Mouse (Mus musculus): ENCODE results near the gene Fhdc1. TPM values are rescaled to one million over a fixed set of nuclear protein-coding genes. Genes with fewer than 3 reads are reported as not detected.

Fhdc1 gene
- polyA plus RNA-seq, 1 experiment from 2014 or later: 6.8 TPM

DNA sequence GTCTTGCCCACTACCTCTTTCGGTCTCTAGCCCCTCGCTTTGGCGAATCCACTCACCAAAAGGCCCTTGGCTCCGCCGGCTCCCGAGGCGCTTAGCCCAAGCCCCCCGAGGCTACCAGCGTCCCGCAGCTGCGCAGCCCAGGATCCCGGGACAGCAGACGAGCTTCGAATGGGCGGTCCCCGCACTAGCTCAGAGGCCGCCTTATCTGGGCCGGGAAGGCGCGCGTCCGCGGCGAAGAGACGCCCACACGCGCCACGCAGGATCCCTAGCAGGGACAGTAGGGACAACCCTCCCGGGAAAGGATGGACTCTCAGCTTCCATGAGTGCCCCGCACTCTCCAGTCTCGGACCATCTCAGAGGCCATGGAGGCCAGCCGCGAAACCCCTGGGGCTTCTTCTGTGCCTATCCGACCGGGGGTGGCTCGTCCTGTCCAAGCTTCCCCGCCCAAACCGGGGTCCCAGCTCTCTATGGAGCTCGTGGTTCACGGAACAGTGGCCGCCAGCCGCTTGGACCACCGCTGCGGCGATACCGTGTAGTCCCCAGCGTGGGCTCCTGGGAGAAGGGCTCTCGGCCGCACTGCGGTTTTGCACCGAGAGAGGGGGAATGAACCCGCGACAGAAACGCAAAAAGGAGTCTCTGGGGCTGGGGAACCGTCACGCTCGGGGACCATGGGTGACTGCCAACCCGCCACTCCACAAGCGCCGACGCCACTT lies 780 bp downstream of the Fhdc1 start:
- H3K27me3 ChIP-seq (replicated peaks; ENCODE audit: control insufficient read depth, insufficient read depth, low read length): peaks cover 40% of the 10 kb centered on the region
- peak; percentile 61 for DNase-seq (ENCODE audit: low spot score)
- no peaks in the 10 kb centered on the region for H3K36me3 ChIP-seq (ENCODE audit: control insufficient read depth, insufficient read depth, low read length)
- WGBS: under 1% methylated on average over 59 of the region's 61 CpGs
- H3K4me1 ChIP-seq (ENCODE audit: control insufficient read depth, insufficient read depth, low read length): peaks cover 8% of the 10 kb centered on the region; the same call in 1 of the 2 replicates
- peak overlapping the region; percentile 68 for H3K9ac ChIP-seq (ENCODE audit: low read depth, low read length)
- peak overlapping the region; percentile 68 for H3K4me3 ChIP-seq (ENCODE audit: low read depth, low read length)
- H3K27ac ChIP-seq (replicated peaks; ENCODE audit: low read depth, low read length): no peak overlapping the region
- ATAC-seq (ENCODE audit: low read depth): peak; percentile 45
- H3K4me2 ChIP-seq (ENCODE audit: low read depth, low read length): peak overlapping the region; percentile 99
- no peaks in the 10 kb centered on the region for H3K9me3 ChIP-seq (ENCODE audit: control insufficient read depth, low read length)

DNA sequence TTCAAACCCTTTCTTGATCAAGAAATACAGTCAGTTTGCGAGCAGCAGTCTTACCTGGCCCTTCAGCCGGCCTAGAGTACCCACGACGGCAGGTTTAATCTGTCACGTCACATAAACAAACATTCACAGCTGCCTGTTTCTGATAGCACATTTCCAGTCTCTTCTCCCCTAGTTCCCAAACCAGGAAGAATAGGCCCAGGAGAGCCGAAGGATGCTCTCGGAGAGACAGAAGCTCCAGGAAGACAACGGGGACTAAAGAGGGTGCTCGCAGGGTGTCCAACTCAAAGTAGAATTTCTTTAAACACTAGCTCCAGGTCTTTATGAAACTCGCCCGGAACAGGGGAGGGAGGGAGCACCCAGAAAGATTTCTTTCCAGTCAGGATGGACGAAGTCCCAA lies 1.3 kb downstream of the Fhdc1 start:
- no peak overlapping the region for H3K27ac ChIP-seq (replicated peaks; ENCODE audit: low read depth, low read length)
- WGBS: 6% methylated on average over 12 of the region's 12 CpGs
- H3K36me3 ChIP-seq (ENCODE audit: control insufficient read depth, insufficient read depth, low read length): no peaks in the 10 kb centered on the region
- DNase-seq (ENCODE audit: low spot score): no peak
- no peak for ATAC-seq (ENCODE audit: low read depth)
- peak overlapping the region; percentile 68 for H3K4me3 ChIP-seq (ENCODE audit: low read depth, low read length)
- H3K9me3 ChIP-seq (ENCODE audit: control insufficient read depth, low read length): no peaks in the 10 kb centered on the region
- peak overlapping the region; percentile 68 for H3K9ac ChIP-seq (ENCODE audit: low read depth, low read length)
- peaks cover 40% of the 10 kb centered on the region for H3K27me3 ChIP-seq (replicated peaks; ENCODE audit: control insufficient read depth, insufficient read depth, low read length)
- peaks cover 9% of the 10 kb centered on the region for H3K4me1 ChIP-seq (ENCODE audit: control insufficient read depth, insufficient read depth, low read length)
- H3K4me2 ChIP-seq (ENCODE audit: low read depth, low read length): peak overlapping the region; percentile 99

DNA sequence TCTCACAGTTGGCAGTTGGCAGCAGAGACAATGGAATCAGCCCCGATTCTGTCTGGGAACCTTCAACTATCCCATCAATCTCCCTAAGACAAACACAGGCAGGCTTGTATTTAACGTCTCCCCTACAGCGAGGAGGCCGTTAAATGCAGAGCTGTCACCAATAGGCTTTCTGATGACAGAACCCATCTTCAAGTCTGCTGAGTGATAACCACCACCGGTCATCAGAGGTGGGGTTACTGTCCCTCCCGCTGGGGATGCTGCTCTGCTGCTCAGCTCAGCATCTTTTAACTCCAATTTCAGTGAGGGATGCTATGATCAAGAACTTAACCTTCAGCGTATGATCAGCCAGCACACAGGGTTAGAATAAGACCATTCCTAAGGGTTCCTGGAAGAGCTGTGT lies 2.0 kb downstream of the Fhdc1 start:
- Histone ChIP-seq H3K4me3 (ENCODE audit: low read depth, low read length) (peak overlapping the region; percentile 68; the same call in 1 of the 2 replicates), H3K9me3 (ENCODE audit: control insufficient read depth, low read length) (no peaks in the 10 kb centered on the region), H3K4me2 (ENCODE audit: low read depth, low read length) (peak overlapping the region; percentile 99; the same call in 1 of the 2 replicates), H3K27ac (replicated peaks; ENCODE audit: low read depth, low read length) (no peak overlapping the region), H3K9ac (ENCODE audit: low read depth, low read length) (no peak overlapping the region), H3K4me1 (ENCODE audit: control insufficient read depth, insufficient read depth, low read length) (peaks cover 14% of the 10 kb centered on the region), H3K36me3 (ENCODE audit: control insufficient read depth, insufficient read depth, low read length) (no peaks in the 10 kb centered on the region), H3K27me3 (replicated peaks; ENCODE audit: control insufficient read depth, insufficient read depth, low read length) (peaks cover 40% of the 10 kb centered on the region)
- 14% methylated on average over 7 of the region's 7 CpGs for WGBS
- no peak for ATAC-seq (ENCODE audit: low read depth)
- DNase-seq (ENCODE audit: low spot score): no peak

DNA sequence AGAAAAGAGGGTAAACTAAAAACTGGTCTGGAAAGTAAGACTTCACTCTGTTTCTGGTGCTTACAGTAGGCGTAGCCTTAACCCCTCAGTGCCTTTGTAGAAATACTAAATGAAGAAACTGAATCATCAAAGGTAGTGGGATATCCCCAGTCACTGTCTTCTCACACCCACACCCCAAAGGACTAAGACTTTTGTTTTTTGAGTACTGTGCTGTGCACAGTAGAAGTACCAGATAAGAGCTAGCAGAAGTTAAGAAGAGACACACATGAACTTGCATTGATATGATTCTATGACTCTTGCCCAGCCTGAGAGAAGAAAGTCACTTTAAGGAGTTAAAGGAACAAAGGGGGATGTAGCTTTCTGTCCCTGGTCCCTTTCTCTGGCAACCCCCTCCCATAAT lies 2.7 kb downstream of the Fhdc1 start:
- H3K9me3 ChIP-seq (ENCODE audit: control insufficient read depth, low read length): no peaks in the 10 kb centered on the region
- no peak overlapping the region for H3K4me3 ChIP-seq (ENCODE audit: low read depth, low read length)
- WGBS: 83% methylated on average over 1 of the region's 1 CpGs
- no peak overlapping the region for H3K4me2 ChIP-seq (ENCODE audit: low read depth, low read length)
- H3K27me3 ChIP-seq (replicated peaks; ENCODE audit: control insufficient read depth, insufficient read depth, low read length): peaks cover 40% of the 10 kb centered on the region
- DNase-seq (ENCODE audit: low spot score): no peak
- H3K4me1 ChIP-seq (ENCODE audit: control insufficient read depth, insufficient read depth, low read length): peaks cover 20% of the 10 kb centered on the region
- H3K27ac ChIP-seq (replicated peaks; ENCODE audit: low read depth, low read length): no peak overlapping the region
- no peaks in the 10 kb centered on the region for H3K36me3 ChIP-seq (ENCODE audit: control insufficient read depth, insufficient read depth, low read length)
- ATAC-seq (ENCODE audit: low read depth): no peak
- H3K9ac ChIP-seq (ENCODE audit: low read depth, low read length): no peak overlapping the region

DNA sequence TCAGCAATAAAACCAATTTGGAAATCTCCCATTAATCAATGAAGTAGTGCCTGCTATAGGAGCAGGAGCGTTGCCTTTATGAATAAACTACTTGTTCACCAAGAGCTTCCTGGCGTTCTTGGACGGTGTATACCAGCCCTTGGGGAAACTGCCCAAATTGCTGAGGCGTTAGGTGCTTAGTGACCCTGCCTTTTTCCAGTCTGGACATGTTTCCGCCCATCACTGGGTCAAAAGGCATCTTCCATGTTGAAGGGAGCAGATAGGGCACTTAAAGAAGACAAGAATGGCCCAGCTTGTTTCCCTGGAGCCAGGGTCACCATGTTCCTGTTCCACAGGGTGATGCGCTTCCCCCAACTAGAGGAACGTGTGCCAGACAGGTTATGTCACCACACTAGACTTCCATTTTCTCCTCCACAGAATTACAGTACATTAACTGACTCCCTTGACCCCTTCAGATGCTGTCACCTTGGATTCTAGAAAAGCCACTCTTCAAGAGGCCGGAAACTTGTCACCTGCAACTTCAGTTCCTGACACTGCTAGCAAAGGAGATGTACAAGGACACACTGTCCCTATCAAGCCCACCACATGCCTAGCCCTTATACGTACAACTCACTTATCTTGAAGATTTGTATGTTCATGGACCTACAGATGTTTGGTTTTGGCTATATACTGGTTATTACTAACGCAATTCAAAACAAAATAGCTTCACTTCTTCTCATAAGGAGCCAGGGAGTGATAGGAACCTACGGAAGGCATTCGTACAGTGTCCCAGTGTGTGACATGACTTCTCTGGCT lies 5.1 kb downstream of the Fhdc1 start:
- 81% methylated on average over 12 of the region's 12 CpGs for WGBS
- H3K4me1 ChIP-seq (ENCODE audit: control insufficient read depth, insufficient read depth, low read length): peaks cover 19% of the 10 kb centered on the region
- no peak for ATAC-seq (ENCODE audit: low read depth)
- no peaks in the 10 kb centered on the region for H3K9me3 ChIP-seq (ENCODE audit: control insufficient read depth, low read length)
- no peak for DNase-seq (ENCODE audit: low spot score)
- H3K27me3 ChIP-seq (replicated peaks; ENCODE audit: control insufficient read depth, insufficient read depth, low read length): peaks cover 27% of the 10 kb centered on the region
- H3K9ac ChIP-seq (ENCODE audit: low read depth, low read length): no peak overlapping the region
- no peak overlapping the region for H3K4me2 ChIP-seq (ENCODE audit: low read depth, low read length)
- H3K4me3 ChIP-seq (ENCODE audit: low read depth, low read length): no peak overlapping the region
- no peak overlapping the region for H3K27ac ChIP-seq (replicated peaks; ENCODE audit: low read depth, low read length)
- H3K36me3 ChIP-seq (ENCODE audit: control insufficient read depth, insufficient read depth, low read length): no peaks in the 10 kb centered on the region

DNA sequence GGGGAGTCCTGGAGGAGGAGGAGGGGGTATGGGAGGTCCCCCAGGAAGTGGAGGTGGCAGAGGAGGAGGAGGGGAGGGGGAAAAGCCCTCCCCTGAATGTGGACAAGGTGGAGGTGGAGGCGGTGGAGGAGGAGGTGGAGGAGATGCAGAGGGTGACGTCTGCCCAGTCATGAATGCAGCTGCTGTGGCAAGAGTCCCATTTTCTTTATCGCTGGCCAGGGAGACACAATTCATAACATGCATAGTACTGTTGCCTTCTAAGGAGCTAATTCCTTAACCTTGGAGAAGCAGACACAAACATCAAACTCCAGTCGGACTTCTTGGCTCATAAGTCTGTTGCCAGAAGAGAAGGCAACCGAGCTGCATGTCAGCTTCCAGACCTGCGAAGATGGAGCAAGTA lies 5.8 kb downstream of the Fhdc1 start:
- 79% methylated on average over 6 of the region's 6 CpGs for WGBS
- Histone ChIP-seq H3K9ac (ENCODE audit: low read depth, low read length) (no peak overlapping the region), H3K4me1 (ENCODE audit: control insufficient read depth, insufficient read depth, low read length) (peaks cover 19% of the 10 kb centered on the region), H3K36me3 (ENCODE audit: control insufficient read depth, insufficient read depth, low read length) (no peaks in the 10 kb centered on the region), H3K4me2 (ENCODE audit: low read depth, low read length) (no peak overlapping the region), H3K27me3 (replicated peaks; ENCODE audit: control insufficient read depth, insufficient read depth, low read length) (peaks cover 21% of the 10 kb centered on the region), H3K9me3 (ENCODE audit: control insufficient read depth, low read length) (no peaks in the 10 kb centered on the region), H3K4me3 (ENCODE audit: low read depth, low read length) (no peak overlapping the region), H3K27ac (replicated peaks; ENCODE audit: low read depth, low read length) (no peak overlapping the region)
- no peak for ATAC-seq (ENCODE audit: low read depth)
- DNase-seq (ENCODE audit: low spot score): no peak

DNA sequence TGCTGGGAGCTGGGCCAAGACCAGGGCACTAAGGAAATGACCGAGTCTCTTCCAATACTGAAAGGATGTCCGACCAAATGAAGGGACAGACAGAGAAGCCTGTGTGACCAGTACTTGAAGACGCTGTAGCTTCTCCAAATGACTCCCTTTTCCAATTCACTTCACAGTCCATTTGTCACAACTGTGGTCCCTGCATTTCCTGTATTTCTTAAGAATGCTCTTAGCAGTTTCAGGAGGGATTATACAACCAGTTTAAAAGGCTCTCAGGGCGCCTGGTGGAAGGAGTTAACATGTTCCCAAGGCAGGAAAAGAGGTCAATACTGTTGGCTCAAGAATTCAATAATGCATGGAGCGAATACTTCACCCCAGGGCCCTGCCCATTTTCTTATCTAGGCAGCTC lies 7.3 kb downstream of the Fhdc1 start:
- Histone ChIP-seq H3K4me1 (ENCODE audit: control insufficient read depth, insufficient read depth, low read length) (peaks cover 19% of the 10 kb centered on the region), H3K9me3 (ENCODE audit: control insufficient read depth, low read length) (no peaks in the 10 kb centered on the region), H3K27ac (replicated peaks; ENCODE audit: low read depth, low read length) (no peak overlapping the region), H3K27me3 (replicated peaks; ENCODE audit: control insufficient read depth, insufficient read depth, low read length) (peaks cover 6% of the 10 kb centered on the region), H3K36me3 (ENCODE audit: control insufficient read depth, insufficient read depth, low read length) (no peaks in the 10 kb centered on the region), H3K4me3 (ENCODE audit: low read depth, low read length) (no peak overlapping the region), H3K9ac (ENCODE audit: low read depth, low read length) (no peak overlapping the region; the same call in 1 of the 2 replicates), H3K4me2 (ENCODE audit: low read depth, low read length) (no peak overlapping the region)
- DNase-seq (ENCODE audit: low spot score) (no peak), ATAC-seq (ENCODE audit: low read depth) (no peak)
- 61% methylated on average over 5 of the region's 5 CpGs for whole genome bisulfite sequencing

DNA sequence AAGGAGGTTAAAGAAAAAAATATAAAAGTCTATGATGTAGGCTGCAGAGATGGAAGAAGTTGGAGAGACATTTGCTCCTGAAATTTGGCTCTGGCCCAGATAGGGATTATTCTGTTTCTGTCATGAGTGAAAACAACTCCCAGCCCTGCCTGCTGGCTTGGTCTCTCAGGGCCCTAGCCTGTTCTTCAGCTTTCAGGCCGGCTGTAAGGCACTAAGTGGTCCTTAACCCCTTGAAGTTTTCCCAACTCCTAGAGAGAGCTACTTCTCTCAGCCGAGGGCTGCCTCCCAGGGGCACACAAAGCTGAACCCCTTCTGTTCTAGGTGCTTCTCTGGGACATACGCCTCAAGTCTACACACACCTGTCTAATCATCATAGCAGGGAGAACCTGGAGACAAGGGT lies 7.7 kb downstream of the Fhdc1 start:
- no peak overlapping the region for H3K4me3 ChIP-seq (ENCODE audit: low read depth, low read length)
- 0 out of 2 replicates have a peak overlapping the region, but pooled peaks have one; percentile 11 for H3K27ac ChIP-seq (replicated peaks; ENCODE audit: low read depth, low read length)
- H3K27me3 ChIP-seq (replicated peaks; ENCODE audit: control insufficient read depth, insufficient read depth, low read length): peaks cover 2% of the 10 kb centered on the region
- DNase-seq (ENCODE audit: low spot score): peak; percentile 84
- WGBS: 40% methylated on average over 3 of the region's 3 CpGs
- no peaks in the 10 kb centered on the region for H3K9me3 ChIP-seq (ENCODE audit: control insufficient read depth, low read length)
- peak; percentile 79 for ATAC-seq (ENCODE audit: low read depth)
- 0 out of 2 replicates have a peak overlapping the region, but pooled peaks have one; percentile 1 for H3K4me2 ChIP-seq (ENCODE audit: low read depth, low read length)
- H3K9ac ChIP-seq (ENCODE audit: low read depth, low read length): no peak overlapping the region; the same call in 1 of the 2 replicates
- peaks cover 19% of the 10 kb centered on the region for H3K4me1 ChIP-seq (ENCODE audit: control insufficient read depth, insufficient read depth, low read length)
- no peaks in the 10 kb centered on the region for H3K36me3 ChIP-seq (ENCODE audit: control insufficient read depth, insufficient read depth, low read length)
